Mouse (Mus musculus) R1 (cell line): Measurements from ENCODE around the gene 2210016L21Rik.
A peak's percentile ranks its signal among the peaks of the same experiment; 100 is the strongest.

Experiments used
- DNase-seq: peaks from one replicate; pipeline ENCODE4 v3.0.0-alpha.2; 2018; ENCODE audit warnings: low read depth, low spot score

2210016L21Rik gene

GRCm38 (mm10) chr5:114942766-114943130 is 790 bp downstream of the 2210016L21Rik start:
- no peak for DNase-seq

- DNase-seq, result no peak
These were observed 3.1 kb downstream of the 2210016L21Rik start for GRCm38 (mm10) chr5:114945072-114945471.

GRCm38 (mm10) chr5:114948891-114949290 is 6.9 kb downstream of the 2210016L21Rik start:
- DNase-seq, result no peak

GRCm38 (mm10) chr5:114949316-114949715 is 7.4 kb downstream of the 2210016L21Rik start:
- DNase-seq, result no peak

GRCm38 (mm10) chr5:114949812-114950211 is 7.9 kb downstream of the 2210016L21Rik start:
- DNase-seq, result no peak

- DNase-seq, result no peak
These were observed 8.7 kb downstream of the 2210016L21Rik start for GRCm38 (mm10) chr5:114950669-114951068.

GRCm38 (mm10) chr5:114951279-114951880 is 9.4 kb downstream of the 2210016L21Rik start:
- DNase-seq, result no peak

- no peak for DNase-seq
These were observed 11.4 kb downstream of the 2210016L21Rik start for GRCm38 (mm10) chr5:114953326-114953725.

GRCm38 (mm10) chr5:114958069-114958468 is 16.1 kb downstream of the 2210016L21Rik start:
- DNase-seq, result no peak

GRCm38 (mm10) chr5:114961590-114962360 is 19.8 kb downstream of the 2210016L21Rik start:
- DNase-seq, result no peak

- DNase-seq, result no peak
These were observed 22.5 kb downstream of the 2210016L21Rik start for GRCm38 (mm10) chr5:114964315-114964966.

GRCm38 (mm10) chr5:114964967-114965898 is 23.3 kb downstream of the 2210016L21Rik start:
- no peak for DNase-seq

GRCm38 (mm10) chr5:114967523-114968268 is 25.7 kb downstream of the 2210016L21Rik start:
- DNase-seq, result no peak

GRCm38 (mm10) chr5:114968651-114969050 is 26.7 kb downstream of the 2210016L21Rik start:
- DNase-seq, result no peak

- DNase-seq, result peak; percentile 45
These were observed 27.1 kb downstream of the 2210016L21Rik start for GRCm38 (mm10) chr5:114969064-114969463.

GRCm38 (mm10) chr5:114969609-114970215 is 27.8 kb downstream of the 2210016L21Rik start:
- DNase-seq, result no peak

GRCm38 (mm10) chr5:114970824-114971227 is 28.9 kb downstream of the 2210016L21Rik start, which contains the start of gene Hnf1a:
Gene Hnf1a (minus strand): TSS chr5:114971094.
- no peak for DNase-seq

GRCm38 (mm10) chr5:114972201-114972600 is 30.2 kb downstream of the 2210016L21Rik start:
- peak; percentile 91 for DNase-seq

- DNase-seq, result peak; percentile 43
These were observed 31.2 kb downstream of the 2210016L21Rik start for GRCm38 (mm10) chr5:114973131-114973530.

GRCm38 (mm10) chr5:114976935-114977334 is 35.0 kb downstream of the 2210016L21Rik start:
- no peak for DNase-seq
